Mouse (Mus musculus) granulocyte monocyte progenitor cell, adult 5-6 weeks (primary cell): Measurements from ENCODE around the gene Fbxo6. TPM values are rescaled to one million over a fixed set of nuclear protein-coding genes. Genes with fewer than 3 reads are reported as not detected.
"Not testable (repeated sequence)": the region's sequence is repeated elsewhere in the genome, so short reads cannot be mapped to it uniquely, and the experiment has no call there.

ENCODE experiments used
- ATAC-seq: replicated peaks from 2 replicates; pipeline ENCODE4 v1.8.0; 2016; ENCODE audit warnings: mild to moderate bottlenecking, moderate TSS enrichment, inconsistent platforms; ENCODE audit not compliant: poor library complexity, severe bottlenecking
- total RNA-seq, 2 experiments: library from RNA; stranded (forward) in 1 of 2; stranded (reverse) in 1 of 2; fragments of 200-712, 200-1000 nt in 1 of 2; fragments of >200 nt in 1 of 2; fragmentation: Nextera tagmentation in 1 of 2; gene quantifications; 2 replicates each; pipeline ENCODE4 v1.2.3; 2014 to 2017

Fbxo6 gene
- total RNA-seq, 2 experiments from 2014 or later: 13.8 to 33.4 TPM

GRCm38 (mm10) chr4:148130133-148130532, 21.8 kb downstream of the Fbxo6 start, which contains the start of gene Mad2l2:
Gene Mad2l2, plus strand, starts transcription at chr4:148130384.
- no peak for ATAC-seq

DNA sequence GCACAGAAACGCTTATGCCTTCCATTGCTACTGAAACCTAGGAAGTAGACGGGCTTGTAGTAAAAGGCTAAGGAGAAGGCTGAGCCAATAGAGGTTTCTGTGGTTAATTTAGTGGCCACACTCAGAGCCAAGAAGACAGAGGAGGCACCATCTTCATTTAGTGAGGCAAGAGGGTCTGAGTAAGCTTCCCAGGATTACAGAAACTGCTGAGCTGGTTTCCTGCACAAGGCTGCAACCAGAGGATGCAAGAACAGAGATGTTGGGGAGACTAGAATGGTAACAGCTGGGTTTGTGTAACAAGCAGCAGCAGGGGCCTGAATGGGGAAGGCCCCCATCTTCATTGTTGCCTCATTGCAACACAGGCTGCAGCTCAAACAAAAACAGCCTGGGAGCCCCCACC, 23.3 kb downstream of the Fbxo6 start:
- ATAC-seq: peak; percentile 78

DNA sequence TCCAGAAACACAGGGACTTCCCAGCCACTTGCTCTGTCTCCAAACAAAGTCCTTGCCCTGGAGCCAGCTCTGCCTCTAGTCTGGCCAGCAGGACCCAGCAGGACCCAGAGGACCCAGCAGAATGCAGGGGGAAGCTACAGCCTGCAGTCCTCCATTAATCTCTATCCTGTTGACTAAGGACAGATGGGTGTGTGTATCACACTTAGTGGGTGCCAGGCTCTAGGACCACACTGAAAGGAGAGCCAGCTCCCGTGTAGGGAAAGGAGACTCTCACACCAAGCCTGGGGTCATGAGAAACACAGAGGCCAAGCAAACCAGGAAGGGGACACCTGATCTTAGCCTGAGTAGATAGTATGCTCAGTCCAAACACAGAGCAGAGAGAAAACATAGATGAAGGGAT, 23.7 kb downstream of the Fbxo6 start:
- no peak for ATAC-seq

DNA sequence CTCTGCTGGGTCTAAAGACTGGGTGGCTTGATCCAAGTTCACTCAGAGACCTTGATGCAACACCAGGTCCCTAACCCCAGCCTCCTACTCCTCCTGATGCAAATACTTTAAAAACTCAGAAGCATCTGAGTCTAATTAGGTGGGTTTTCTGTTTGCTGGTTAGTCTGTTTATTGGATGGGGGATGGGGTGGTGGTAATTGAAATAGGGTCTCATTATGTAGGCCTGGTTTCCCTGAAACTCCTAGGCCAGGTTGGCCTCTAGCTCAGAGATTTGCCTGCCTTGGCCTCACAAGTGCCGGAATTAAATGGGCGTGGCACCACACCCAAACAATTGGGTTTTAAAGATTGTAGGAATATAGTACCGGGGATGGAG, 29.3 kb downstream of the Fbxo6 start:
- ATAC-seq: no peak

GRCm38 (mm10) chr4:148121982-148122693, 29.8 kb downstream of the Fbxo6 start:
- ATAC-seq: 0 out of 2 replicates have a peak, but pooled peaks have one; percentile 13

- ATAC-seq: no peak
Measured at GRCm38 (mm10) chr4:148121362-148121761, 30.6 kb downstream of the Fbxo6 start.

DNA sequence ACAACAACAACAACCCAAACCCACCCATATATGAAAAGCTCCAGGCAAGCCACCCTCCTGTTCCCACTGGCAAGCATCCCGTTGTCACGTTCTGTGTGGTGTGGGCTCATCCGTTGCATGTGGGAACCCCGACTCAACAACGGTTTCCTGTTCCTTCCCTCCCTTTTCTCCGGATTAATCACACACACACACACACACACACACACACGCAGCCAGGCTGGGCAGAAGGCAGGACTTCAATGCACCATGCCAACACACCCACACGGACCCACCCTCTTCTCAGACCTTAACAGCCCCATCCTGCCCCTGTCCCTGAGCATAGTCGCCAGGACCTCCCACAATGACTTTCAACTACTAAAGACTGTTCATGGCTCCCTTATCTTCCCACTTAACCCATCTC, 31.4 kb downstream of the Fbxo6 start:
- no peak for ATAC-seq

GRCm38 (mm10) chr4:148119578-148119977, 32.4 kb downstream of the Fbxo6 start:
- ATAC-seq: not testable (repeated sequence)

DNA sequence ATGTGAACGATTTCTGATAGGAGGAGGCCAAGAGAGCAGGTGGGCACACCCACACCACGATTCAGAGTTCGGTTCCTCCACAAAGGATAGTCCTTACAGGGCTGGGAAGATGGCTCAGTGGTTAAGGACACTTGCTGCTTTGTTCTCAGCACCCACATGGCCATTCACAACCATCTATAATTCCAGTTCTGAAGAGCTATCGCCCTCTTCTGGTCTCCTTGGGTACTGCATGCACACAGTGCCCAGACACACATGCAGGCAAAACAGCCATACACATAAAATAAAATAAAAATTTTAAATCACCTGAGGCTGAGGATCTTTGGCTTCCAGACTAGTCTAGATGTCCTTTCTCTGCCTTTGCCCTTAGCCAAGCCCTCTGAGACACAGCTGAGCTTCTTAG, 34.5 kb downstream of the Fbxo6 start:
- no peak for ATAC-seq

- no peak for ATAC-seq
Measured at GRCm38 (mm10) chr4:148116657-148117056, 35.3 kb downstream of the Fbxo6 start.

GRCm38 (mm10) chr4:148115467-148115866, 36.5 kb downstream of the Fbxo6 start:
- peak; percentile 73 for ATAC-seq

DNA sequence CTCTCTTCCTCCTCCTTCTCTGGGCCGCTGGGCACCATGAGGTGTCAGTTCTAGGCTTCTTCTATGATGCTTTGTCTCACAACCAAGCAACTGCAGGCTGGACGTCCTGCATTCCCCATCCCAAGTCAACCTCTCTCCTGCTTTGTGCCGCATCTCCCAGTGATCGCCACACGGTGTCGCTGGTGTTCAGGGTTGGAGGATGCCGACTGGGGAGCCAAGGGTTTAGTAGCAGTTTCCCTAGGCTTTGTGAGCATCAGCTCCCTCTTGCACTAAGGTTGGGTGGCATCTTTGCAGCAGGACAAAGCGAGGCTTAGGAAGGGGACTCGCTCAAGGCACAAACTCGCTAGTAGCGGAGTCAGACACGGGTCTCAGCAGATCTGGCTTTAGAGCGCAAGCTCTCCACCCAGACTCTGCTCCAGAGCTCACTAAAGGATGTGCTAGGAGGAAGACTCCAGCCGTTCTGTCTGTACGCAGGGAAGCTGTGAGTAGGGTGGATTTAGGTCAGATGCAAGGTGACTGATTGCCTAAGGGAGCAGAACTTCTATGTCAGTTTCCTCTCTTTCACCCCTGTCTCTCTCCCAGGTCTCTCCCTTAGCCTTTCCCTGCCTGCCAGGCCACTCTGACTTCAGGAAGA, 37.1 kb downstream of the Fbxo6 start:
- ATAC-seq: peak; percentile 84

GRCm38 (mm10) chr4:148112519-148112918, 39.4 kb downstream of the Fbxo6 start:
- ATAC-seq: no peak

DNA sequence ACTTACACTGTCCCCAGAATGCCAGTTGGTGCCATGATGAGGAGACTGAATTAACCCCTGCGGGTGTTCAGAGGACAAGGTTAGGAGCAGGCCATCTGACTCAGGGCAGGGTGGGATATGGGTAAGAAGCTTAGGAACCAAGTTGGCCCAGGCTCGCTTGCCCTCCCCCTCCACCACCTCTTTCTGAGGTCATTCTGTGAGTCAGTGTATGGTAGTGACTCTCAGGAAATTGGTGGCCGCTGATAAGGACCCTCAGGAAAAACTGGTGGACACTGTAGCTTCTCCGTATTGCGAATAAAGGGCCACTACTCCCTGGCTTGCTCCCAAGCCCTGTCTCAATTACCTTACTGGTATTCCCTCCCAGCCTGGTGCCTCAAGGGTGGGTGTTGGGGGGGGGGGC, 42.7 kb downstream of the Fbxo6 start:
- 0 out of 2 replicates have a peak, but pooled peaks have one; percentile 16 for ATAC-seq

DNA sequence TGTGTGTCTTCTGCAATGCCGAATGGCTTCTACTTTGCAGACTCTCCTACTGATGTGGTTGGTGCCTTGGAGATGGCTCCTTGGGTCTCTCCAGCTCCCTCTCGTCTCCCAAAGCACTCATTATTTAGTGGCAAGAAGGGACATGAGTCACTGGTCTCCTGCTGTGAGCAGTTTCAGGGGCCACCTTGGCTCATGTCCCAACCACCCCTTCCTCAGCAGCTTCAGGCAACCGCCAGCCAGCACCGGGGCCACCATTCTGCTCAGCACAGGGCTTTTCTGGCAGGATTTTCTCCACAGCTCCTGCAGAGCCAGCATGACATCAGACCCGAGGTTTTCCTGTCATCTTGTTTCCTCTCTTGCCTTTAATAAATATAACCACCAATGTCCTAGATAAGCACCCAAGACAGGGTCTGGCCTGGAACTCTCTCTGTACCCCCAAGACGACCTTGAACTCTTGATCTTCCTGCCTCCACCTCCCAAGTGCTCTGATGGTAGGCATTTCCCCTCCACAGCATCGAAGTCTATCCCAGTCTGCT, 43.3 kb downstream of the Fbxo6 start:
- no peak for ATAC-seq

- no peak for ATAC-seq
Measured at GRCm38 (mm10) chr4:148107621-148108291, 44.2 kb downstream of the Fbxo6 start.

- ATAC-seq: no peak
Measured at GRCm38 (mm10) chr4:148104146-148104545, 47.8 kb downstream of the Fbxo6 start.

GRCm38 (mm10) chr4:148101801-148102527, 50.0 kb downstream of the Fbxo6 start:
- ATAC-seq: peak; percentile 91

GRCm38 (mm10) chr4:148098666-148099065, 53.3 kb downstream of the Fbxo6 start:
- ATAC-seq: no peak

DNA sequence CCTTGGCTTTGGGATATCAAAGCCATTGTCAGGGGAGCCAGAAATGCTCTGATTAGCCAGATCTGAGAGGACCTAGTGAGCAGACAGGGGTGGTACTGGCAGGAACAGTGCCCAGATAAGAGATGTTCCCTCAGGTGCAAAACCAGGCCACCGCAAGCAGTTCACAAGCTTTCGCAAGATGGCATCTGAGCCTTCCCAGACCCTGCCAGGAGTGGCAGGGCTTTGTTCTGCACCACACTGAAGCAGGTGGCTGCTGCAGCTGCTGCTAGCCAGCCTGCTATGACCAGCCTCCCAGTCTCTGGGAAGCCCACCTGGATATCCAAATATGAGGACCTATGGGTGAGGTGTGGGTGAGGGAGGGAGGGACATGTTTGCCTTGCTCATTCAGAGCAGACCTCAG, 54.0 kb downstream of the Fbxo6 start:
- ATAC-seq: no peak
